Mouse (Mus musculus): Measurements from ENCODE around the gene Cd2bp2. TPM values are rescaled to one million over a fixed set of nuclear protein-coding genes. Genes with fewer than 3 reads are reported as not detected.

Gene Cd2bp2
- 55.9 and 67.9 TPM in 2 replicates for polyA plus RNA-seq (2012; ENCODE audit: low replicate concordance)

DNA sequence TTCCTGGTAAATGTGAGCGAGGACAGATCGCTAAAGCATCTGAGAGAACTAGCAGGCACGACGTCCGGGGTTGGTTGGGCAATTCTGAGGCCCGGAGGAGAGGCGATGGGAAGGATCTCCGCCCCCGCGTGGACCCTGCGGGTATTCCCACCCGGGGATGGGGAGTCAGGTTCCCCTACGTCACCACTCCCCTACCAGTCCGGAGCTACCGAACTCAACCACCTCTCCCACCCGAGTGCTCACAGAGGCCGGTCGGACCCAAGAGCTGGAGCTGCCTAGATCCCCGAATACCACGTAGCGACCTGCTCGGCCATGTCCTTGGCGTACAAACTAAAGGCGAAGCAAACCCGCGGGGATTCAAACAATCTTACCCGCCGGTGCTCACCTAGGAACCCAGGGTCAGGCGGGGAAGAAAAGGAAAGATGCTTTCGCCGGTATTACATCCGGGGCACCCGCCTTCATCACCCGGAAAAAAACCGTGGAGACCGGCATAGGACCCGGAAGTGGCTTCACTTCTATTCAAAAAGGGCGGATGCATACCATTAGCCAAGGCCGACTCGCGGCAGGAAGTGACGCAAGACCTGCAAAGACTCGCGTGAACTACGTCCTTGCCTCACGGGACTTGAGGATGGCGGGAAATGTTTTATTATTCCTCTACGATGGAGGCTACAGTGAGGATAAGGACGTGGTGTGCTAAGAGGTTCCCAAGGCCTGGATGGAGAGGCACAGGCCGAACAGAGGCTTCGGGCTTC is at the start of gene Cd2bp2:
Gene Cd2bp2 (minus strand): TSS at position 507 of the 752 bp plus-strand sequence.

DNA sequence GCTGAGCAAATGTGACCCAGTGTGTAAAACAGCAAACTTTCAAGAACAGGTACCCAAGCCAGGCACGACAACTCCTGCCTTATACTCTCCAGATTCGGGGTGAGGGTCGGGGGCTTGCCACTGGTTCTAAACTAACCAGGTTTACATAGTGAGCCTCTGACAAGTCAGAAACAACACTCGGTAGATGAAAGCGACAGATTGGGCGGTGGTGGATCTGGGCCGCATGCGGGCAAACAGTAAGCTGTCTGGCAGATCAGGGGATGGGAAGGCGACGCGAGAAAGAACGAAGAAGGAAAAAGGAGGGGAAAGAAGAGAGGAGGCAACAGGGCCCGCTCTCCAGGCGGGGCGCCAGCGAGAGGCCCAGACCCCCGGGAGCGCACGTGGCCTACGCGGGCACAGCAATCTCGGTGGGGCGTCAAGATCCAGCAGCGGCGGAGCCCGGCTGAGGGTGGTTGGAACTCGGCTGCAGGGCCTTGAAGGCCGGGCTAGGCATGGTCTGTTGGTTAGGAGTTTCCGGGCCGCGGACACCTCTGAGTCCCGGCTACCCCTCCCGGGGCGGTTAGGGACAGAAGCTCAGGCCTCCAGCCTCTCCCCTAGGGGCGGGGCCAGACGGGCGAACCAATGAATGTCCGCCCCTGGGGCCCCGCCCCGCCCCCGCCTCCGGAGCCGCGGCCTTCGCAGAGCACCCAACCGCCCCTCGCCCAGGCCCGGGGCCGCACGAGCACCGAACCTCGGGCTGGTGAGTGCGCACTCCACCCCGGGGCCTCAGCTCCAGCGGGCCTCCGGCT is 48.2 kb upstream of the Cd2bp2 start, which contains the start of gene Zfp771:
Gene Zfp771 (plus strand): TSS at position 405 of the 788 bp plus-strand sequence.

DNA sequence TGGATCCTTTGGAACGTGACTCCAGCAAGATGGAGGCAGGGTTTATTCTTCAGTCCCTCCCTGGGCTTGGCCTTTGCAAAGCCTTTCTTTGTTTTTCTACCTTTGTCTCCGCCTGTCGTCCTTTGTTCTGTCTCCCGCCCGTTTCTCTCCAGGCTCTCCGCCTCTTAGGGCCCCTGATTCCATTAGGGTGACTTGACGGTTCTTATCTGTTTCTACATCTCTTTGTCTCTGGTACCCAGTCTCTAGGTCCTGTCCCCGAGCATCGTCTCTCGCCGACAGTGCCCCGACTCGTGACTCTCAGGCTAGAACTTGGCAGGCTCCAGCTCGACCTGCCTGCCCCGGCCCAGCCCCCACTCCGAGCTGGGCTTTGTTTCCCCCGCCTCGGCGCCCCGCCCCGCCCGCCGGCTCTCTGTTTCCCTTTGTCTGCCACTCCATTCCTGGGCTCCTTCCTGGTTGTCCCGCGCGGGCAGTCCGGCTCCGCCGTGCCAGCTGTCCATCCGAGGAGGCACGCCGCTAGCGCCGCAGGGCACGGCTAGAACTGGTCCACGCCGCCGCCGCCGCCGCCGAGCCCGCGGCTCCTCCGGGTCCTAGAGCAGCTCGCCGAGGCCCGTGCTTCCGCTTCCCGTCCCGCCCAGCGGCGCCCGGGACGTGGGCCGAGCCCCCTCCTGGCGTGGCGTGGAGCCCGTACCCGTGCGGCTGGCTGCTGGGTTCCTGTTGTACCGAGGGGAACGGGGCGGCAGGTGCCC is 36.9 kb upstream of the Cd2bp2 start, which contains the start of the genes Zfp553 and Sept1:
Gene Zfp553 (plus strand): TSS at position 440 of the 746 bp plus-strand sequence.
Gene Sept1 (minus strand): TSS at position 509 of the 746 bp plus-strand sequence.

DNA sequence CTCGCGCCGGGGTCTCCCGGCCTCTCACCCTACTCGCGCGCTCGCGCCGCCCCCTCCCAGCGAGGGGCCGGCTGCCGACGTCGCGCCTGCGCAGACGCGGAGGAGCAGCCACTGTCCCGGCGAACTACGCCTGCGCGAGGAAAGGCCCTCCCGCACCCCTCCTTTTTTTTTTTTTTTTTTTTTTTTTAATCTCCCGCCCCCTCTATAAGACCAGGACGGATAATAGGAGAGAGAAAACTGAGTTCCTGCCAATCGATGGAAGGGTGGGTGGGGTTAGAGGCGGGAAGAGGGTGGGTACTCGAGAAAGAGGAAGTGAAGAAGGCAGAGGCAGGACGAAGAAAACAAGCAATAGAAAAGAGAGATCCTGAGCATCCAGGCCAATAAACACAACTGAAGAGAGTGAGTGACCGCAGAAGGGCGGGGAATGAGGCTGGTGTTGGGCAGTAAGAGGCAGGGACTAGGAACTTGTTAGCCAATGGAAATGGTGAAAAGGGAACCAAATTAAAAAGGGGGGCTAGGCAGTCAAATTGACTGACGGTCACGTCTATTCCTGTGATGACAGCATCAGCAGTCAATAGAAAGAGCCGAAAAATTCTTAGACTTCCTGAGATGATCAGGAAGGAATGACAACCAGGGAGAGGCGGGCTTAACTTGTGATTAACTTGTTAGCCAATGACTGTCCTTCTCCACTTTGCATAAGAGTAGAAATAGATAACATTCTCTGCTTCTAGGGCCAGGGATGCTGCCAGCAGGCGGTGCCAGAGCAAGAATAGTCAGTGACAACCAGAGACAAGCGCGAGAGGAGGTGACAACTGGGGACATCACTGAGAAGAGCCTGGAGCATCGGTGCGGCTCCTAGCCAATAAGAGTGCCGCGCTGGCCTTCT is 12.9 kb upstream of the Cd2bp2 start, which contains the start of gene Mylpf:
Gene Mylpf (plus strand): TSS at position 338 of the 886 bp plus-strand sequence.

DNA sequence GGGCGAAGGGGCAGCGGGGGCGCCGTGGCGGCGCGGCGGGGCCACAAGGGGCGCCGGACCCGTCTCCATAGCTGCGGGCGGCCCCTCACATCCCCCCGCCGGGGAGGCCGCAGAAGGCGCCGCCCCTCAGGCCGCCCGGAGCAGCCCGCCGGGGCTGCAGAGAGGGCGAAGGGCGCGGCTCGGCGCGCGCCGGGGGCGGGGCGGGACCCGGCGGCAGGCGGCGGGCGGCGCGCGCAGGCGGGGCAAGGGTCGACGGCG is 12.4 kb upstream of the Cd2bp2 start, which contains the start of gene Tbc1d10b:
Gene Tbc1d10b (minus strand): TSS at position 174 of the 258 bp plus-strand sequence.

Other genes with a start within 250 kb of the Cd2bp2 start
- not detected in 2 replicates for gene Asphd1, start 246.5 kb downstream of the Cd2bp2 start, polyA plus RNA-seq (2012; ENCODE audit: low replicate concordance)
- 1.1 and 3.1 TPM in 2 replicates for gene Sez6l2, start 245.5 kb downstream of the Cd2bp2 start, polyA plus RNA-seq (2012; ENCODE audit: low replicate concordance)
- gene Cdipt, start 220.1 kb downstream of the Cd2bp2 start, polyA plus RNA-seq (2012; ENCODE audit: low replicate concordance): 99.0 and 127 TPM in 2 replicates
- 0.24 TPM in 1 of 2 replicates, not detected in the other for gene Cdiptos, start 220.0 kb downstream of the Cd2bp2 start, polyA plus RNA-seq (2012; ENCODE audit: low replicate concordance)
- 12.2 and 16.3 TPM in 2 replicates for gene Mvp, start 181.4 kb downstream of the Cd2bp2 start, polyA plus RNA-seq (2012; ENCODE audit: low replicate concordance)
- not detected in 2 replicates for gene Pagr1b, start 179.6 kb downstream of the Cd2bp2 start, polyA plus RNA-seq (2012; ENCODE audit: low replicate concordance)
- gene Pagr1a, start 178.7 kb downstream of the Cd2bp2 start, polyA plus RNA-seq (2012; ENCODE audit: low replicate concordance): 0.99 and 28.8 TPM in 2 replicates
- gene Gm42742, start 175.0 kb downstream of the Cd2bp2 start, polyA plus RNA-seq (2012; ENCODE audit: low replicate concordance): 89.5 and 197 TPM in 2 replicates
- gene Prrt2, start 174.8 kb downstream of the Cd2bp2 start, polyA plus RNA-seq (2012; ENCODE audit: low replicate concordance): 0.20 and 7.0 TPM in 2 replicates
- gene Maz, start 169.0 kb downstream of the Cd2bp2 start, polyA plus RNA-seq (2012; ENCODE audit: low replicate concordance): 992 and 1,684 TPM in 2 replicates
- gene Kif22, start 153.6 kb downstream of the Cd2bp2 start, polyA plus RNA-seq (2012; ENCODE audit: low replicate concordance): 23.8 and 26.3 TPM in 2 replicates
- gene Zg16, start 108.7 kb downstream of the Cd2bp2 start, polyA plus RNA-seq (2012; ENCODE audit: low replicate concordance): not detected in 2 replicates
- 99.5 and 130 TPM in 2 replicates for gene AI467606, start 104.7 kb downstream of the Cd2bp2 start, polyA plus RNA-seq (2012; ENCODE audit: low replicate concordance)
- gene Qprt, start 73.8 kb downstream of the Cd2bp2 start, polyA plus RNA-seq (2012; ENCODE audit: low replicate concordance): 1.9 and 3.6 TPM in 2 replicates
- gene Spn, start 58.2 kb downstream of the Cd2bp2 start, polyA plus RNA-seq (2012; ENCODE audit: low replicate concordance): 73.3 and 200 TPM in 2 replicates
- 87.2 and 117 TPM in 2 replicates for gene Tbc1d10b, start 12.4 kb upstream of the Cd2bp2 start, polyA plus RNA-seq (2012; ENCODE audit: low replicate concordance)
- gene Mylpf, start 12.8 kb upstream of the Cd2bp2 start, polyA plus RNA-seq (2012; ENCODE audit: low replicate concordance): 2.1 TPM in 1 of 2 replicates, not detected in the other
- gene Zfp553, start 37.0 kb upstream of the Cd2bp2 start, polyA plus RNA-seq (2012; ENCODE audit: low replicate concordance): 17.3 and 29.4 TPM in 2 replicates
- gene Sept1, start 37.1 kb upstream of the Cd2bp2 start, polyA plus RNA-seq (2012; ENCODE audit: low replicate concordance): 439 and 604 TPM in 2 replicates
- gene Zfp771, start 48.2 kb upstream of the Cd2bp2 start, polyA plus RNA-seq (2012; ENCODE audit: low replicate concordance): 141 and 154 TPM in 2 replicates
- 23.3 and 79.5 TPM in 2 replicates for gene Dctpp1, start 64.7 kb upstream of the Cd2bp2 start, polyA plus RNA-seq (2012; ENCODE audit: low replicate concordance)
- 61.1 and 61.8 TPM in 2 replicates for gene Sephs2, start 78.0 kb upstream of the Cd2bp2 start, polyA plus RNA-seq (2012; ENCODE audit: low replicate concordance)
- gene Itgal, start 100.2 kb upstream of the Cd2bp2 start, polyA plus RNA-seq (2012; ENCODE audit: low replicate concordance): 8.1 and 8.8 TPM in 2 replicates
- gene Zfp768, start 149.5 kb upstream of the Cd2bp2 start, polyA plus RNA-seq (2012; ENCODE audit: low replicate concordance): 5.9 and 11.1 TPM in 2 replicates
- 1.4 and 3.4 TPM in 2 replicates for gene Zfp747, start 180.0 kb upstream of the Cd2bp2 start, polyA plus RNA-seq (2012; ENCODE audit: low replicate concordance)
- 0.37 and 0.74 TPM in 2 replicates for gene 9130019O22Rik, start 191.1 kb upstream of the Cd2bp2 start, polyA plus RNA-seq (2012; ENCODE audit: low replicate concordance)
- gene E430018J23Rik, start 197.6 kb upstream of the Cd2bp2 start, polyA plus RNA-seq (2012; ENCODE audit: low replicate concordance): 1.5 and 2.1 TPM in 2 replicates
- gene Zfp764, start 210.8 kb upstream of the Cd2bp2 start, polyA plus RNA-seq (2012; ENCODE audit: low replicate concordance): 0.59 and 1.0 TPM in 2 replicates
- gene Zfp688, start 226.0 kb upstream of the Cd2bp2 start, polyA plus RNA-seq (2012; ENCODE audit: low replicate concordance): 18.8 and 19.7 TPM in 2 replicates